Mouse (Mus musculus): ENCODE measurements around the gene Sfxn5. TPM values are rescaled to one million over a fixed set of nuclear protein-coding genes. Genes with fewer than 3 reads are reported as not detected.
A peak's percentile ranks its signal among the peaks of the same experiment; 100 is the strongest.

Gene Sfxn5
- total and polyA plus RNA-seq, 3 experiments: 1.8 to 3.0 TPM; not detected in 1

- Histone ChIP-seq H3K27ac (ENCODE audit: control insufficient read depth, low read depth, low read length) (peak overlapping the region; percentile 86), H3K79me2 (ENCODE audit: control insufficient read depth, insufficient read depth, low read length, poor library complexity) (peaks cover 2% of the 10 kb centered on the region; the same call in 1 of the 2 replicates), H3K4me1 (ENCODE audit: control insufficient read depth in 1 of 2, insufficient read depth in 2 of 2, low read length in 2 of 2) (peaks cover 2 to 15% of the 10 kb centered on the region in 2 experiments; a peak in 3 of 4 replicates), H3K4me3 (ENCODE audit: control insufficient read depth in 1 of 2, insufficient read depth in 1 of 2, low read depth in 2 of 2, low read length in 2 of 2) (peak overlapping the region; percentile 73 to 92), H3K9ac (ENCODE audit: control insufficient read depth, low read depth, low read length, poor library complexity, severe bottlenecking) (peak overlapping the region; percentile 62), H3K27me3 (ENCODE audit: control insufficient read depth in 1 of 2, insufficient read depth in 2 of 2, low read length in 2 of 2) (no peaks in the 10 kb centered on the region), H3K9me3 (replicated peaks; ENCODE audit: insufficient read depth, low read length) (no peaks in the 10 kb centered on the region), H3K36me3 (ENCODE audit: control insufficient read depth in 1 of 2, insufficient read depth in 2 of 2, low read length in 2 of 2) (peaks cover 0 to 8% of the 10 kb centered on the region in 2 experiments; a peak in 2 of 4 replicates)
- TF ChIP-seq USF1 (IDR thresholded peaks at IDR 0.05; ENCODE audit: low read depth, low read length) (no peak), TAL1 (IDR thresholded peaks at IDR 0.05; ENCODE audit: low read length) (no peak), ELF1 (IDR thresholded peaks at IDR 0.05; ENCODE audit: low read depth, low read length) (peak; percentile 81), EP300 (IDR thresholded peaks at IDR 0.05; ENCODE audit: low read depth in 1 of 2, low read length in 2 of 2) (peak in 1 of 2 experiments; percentile 35; a peak in 1 of 4 replicates), UBTF (IDR thresholded peaks at IDR 0.05; ENCODE audit: borderline replicate concordance, insufficient read depth, low read depth, low read length) (no peak), CTCF (IDR thresholded peaks at IDR 0.05 in 2 of 3, conservative IDR thresholded peaks at IDR 0.05 in 1 of 3; ENCODE audit: control insufficient read depth in 1 of 3, insufficient read depth in 1 of 3, low read depth in 2 of 3, low read length in 3 of 3, poor library complexity in 1 of 3, severe bottlenecking in 1 of 3) (no peak), TBP (IDR thresholded peaks at IDR 0.05; ENCODE audit: low read depth, low read length) (peak; percentile 49), NELFE (IDR thresholded peaks at IDR 0.05; ENCODE audit: low read depth, low read length) (peak; percentile 33; the same call in 1 of the 2 replicates), MEF2A (IDR thresholded peaks at IDR 0.05; ENCODE audit: extremely low read depth, insufficient replicate concordance, low read depth, low read length, poor library complexity, severe bottlenecking) (no peak), RCOR1 (IDR thresholded peaks at IDR 0.05; ENCODE audit: low read depth, low read length) (peak; percentile 46; the same call in 1 of the 2 replicates), ZMIZ1 (IDR thresholded peaks at IDR 0.05; ENCODE audit: low read depth, low read length) (no peak; the same call in 1 of the 2 replicates), MYC (IDR thresholded peaks at IDR 0.05; ENCODE audit: low read depth, low read length) (0 out of 2 replicates have a peak, but pooled peaks have one; percentile 36), CHD2 (IDR thresholded peaks at IDR 0.05; ENCODE audit: low read length) (no peak), HCFC1 (IDR thresholded peaks at IDR 0.05; ENCODE audit: low read depth, low read length) (no peak), RAD21 (IDR thresholded peaks at IDR 0.05; ENCODE audit: low read depth, low read length) (no peak), E2F4 (IDR thresholded peaks at IDR 0.05; ENCODE audit: borderline replicate concordance, low read depth, low read length) (no peak), POLR2AphosphoS2 (IDR thresholded peaks at IDR 0.05; ENCODE audit: low read length) (no peak), POLR2A (IDR thresholded peaks at IDR 0.05; ENCODE audit: control insufficient read depth in 1 of 2, insufficient read depth in 1 of 2, low read depth in 1 of 2, low read length in 2 of 2, poor library complexity in 1 of 2) (no peak), USF2 (IDR thresholded peaks at IDR 0.05; ENCODE audit: borderline replicate concordance in 1 of 2, insufficient read depth in 1 of 2, low read depth in 1 of 2, low read length in 2 of 2) (no peak)
- peak; percentile 89 for DNase-seq (ENCODE audit: low read depth, low spot score)
Observed at GRCm38 (mm10) chr6:85333732-85334131, 510 bp upstream of the Sfxn5 start.
